Mouse (Mus musculus) cortical plate, adult 2 months (tissue): ENCODE results near the gene Tusc1. TPM values are rescaled to one million over a fixed set of nuclear protein-coding genes. Genes with fewer than 3 reads are reported as not detected.

Experiments used
- H3K27ac ChIP-seq: fragments of 200-500 bp; 2 replicates; pipeline ENCODE4 v1.5.1; 2012; ENCODE audit warnings: low read length, control low read depth, inconsistent platforms; ENCODE audit not compliant: insufficient read depth
- H3K4me1 ChIP-seq: fragments of 200-500 bp; 2 replicates; pipeline ENCODE4 v1.6.1; 2011; ENCODE audit warnings: low read length; ENCODE audit not compliant: control insufficient read depth, insufficient read depth
- H3K4me3 ChIP-seq: fragments of 200-500 bp; 2 replicates; pipeline ENCODE4 v1.5.1; 2011; ENCODE audit warnings: mild to moderate bottlenecking, low read length, control low read depth; ENCODE audit not compliant: insufficient read depth
- CTCF ChIP-seq: fragments of 200-500 bp; IDR thresholded peaks from 2 replicates; pipeline ENCODE4 v1.5.1; 2011; ENCODE audit warnings: mild to moderate bottlenecking, control low read depth, low read length; ENCODE audit not compliant: insufficient read depth; ENCODE audit errors: extremely low read depth
- POLR2A ChIP-seq: fragments of 200-500 bp; IDR thresholded peaks from 2 replicates; pipeline ENCODE4 v1.6.1; 2011; ENCODE audit warnings: mild to moderate bottlenecking, low read length, control low read depth; ENCODE audit not compliant: insufficient read depth; ENCODE audit errors: extremely low read depth
- polyA plus RNA-seq: library from polyadenylated mRNA; depleted of rRNA; stranded (reverse); fragments of >200 nt; gene quantifications from 2 replicates; pipeline ENCODE4 v1.2.3, GENCODE M21; 2012; rRNA removed

The Tusc1 gene
- 8.5 and 8.9 TPM in 2 replicates for polyA plus RNA-seq

DNA sequence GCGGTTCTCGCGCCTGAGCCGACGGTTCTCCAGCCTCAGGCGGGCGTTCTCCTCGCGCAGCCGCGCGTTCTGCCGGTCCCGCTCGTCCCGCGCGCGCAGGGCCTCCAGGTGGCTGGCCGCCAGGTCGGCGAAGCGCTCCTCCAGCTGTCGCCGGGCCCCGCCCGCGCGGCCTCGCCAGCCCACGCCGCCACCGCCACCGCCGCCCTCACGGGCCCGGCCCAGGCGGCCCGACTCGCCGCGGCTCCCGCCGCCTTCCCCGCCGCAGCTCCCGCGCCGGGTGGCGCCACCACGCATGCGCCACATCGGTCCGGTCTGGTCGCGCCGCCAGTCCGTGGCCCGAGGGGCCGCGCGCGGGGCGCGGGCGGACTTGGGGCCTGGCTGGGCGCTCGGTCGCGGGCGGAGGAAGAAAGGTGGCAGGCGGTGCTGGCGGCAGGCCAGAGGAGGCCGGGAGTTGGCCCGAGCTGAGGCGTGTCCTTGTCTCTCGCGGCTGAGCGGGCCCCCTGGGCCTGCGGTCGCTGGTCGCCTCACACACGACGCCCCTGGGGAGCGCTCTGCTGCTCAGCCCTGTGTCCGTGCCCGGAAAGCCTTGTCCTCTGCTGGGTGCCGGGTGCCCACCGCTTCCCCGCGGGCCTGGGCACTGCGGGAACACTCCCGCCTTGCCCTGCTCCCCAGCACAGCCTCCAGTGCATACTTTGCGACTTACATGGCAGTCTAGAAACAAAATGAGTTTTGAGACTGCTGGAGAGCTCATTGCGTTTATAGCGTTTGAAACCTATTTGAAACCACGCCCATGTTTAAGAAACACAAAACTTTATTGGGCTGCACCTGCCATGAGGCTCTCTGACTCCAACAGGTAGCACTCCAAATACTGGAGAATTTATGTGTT is at the start of gene Tusc1:
Tusc1 (minus strand) TSS at position 394 of the 886 bp plus-strand sequence.
- peak within 1 kb of the TSS; percentile 32 for H3K4me3 ChIP-seq
- H3K4me1 ChIP-seq: no peaks in the 10 kb centered on the region
- peak within 1 kb of the TSS; percentile 91 for H3K27ac ChIP-seq
- TF ChIP-seq POLR2A: no peak
- no peak for TF ChIP-seq CTCF

DNA sequence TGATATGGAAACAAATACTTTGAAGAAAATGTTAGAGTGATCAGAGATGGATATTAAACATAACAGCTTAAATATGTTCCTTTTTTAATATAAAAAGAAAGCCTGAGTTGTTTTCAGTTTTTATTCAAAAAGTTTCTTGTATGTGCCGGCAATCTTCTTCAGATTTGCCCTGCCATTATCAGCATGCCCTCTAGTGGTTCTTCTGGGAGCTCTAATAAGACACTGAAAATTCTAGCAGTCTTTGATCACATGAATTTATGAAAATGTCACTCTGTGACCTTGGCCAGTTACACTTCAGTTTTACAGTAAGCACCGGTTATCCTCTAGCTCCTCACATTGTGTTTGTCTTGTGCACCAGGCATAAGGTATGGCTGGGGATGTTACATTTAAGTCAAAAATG is 17.6 kb upstream of the Tusc1 start:
- Histone ChIP-seq H3K4me1 (no peaks in the 10 kb centered on the region), H3K27ac (no peak overlapping the region), H3K4me3 (no peak overlapping the region)
- TF ChIP-seq POLR2A (no peak), CTCF (peak; percentile 20; the same call in 1 of the 2 replicates)

DNA sequence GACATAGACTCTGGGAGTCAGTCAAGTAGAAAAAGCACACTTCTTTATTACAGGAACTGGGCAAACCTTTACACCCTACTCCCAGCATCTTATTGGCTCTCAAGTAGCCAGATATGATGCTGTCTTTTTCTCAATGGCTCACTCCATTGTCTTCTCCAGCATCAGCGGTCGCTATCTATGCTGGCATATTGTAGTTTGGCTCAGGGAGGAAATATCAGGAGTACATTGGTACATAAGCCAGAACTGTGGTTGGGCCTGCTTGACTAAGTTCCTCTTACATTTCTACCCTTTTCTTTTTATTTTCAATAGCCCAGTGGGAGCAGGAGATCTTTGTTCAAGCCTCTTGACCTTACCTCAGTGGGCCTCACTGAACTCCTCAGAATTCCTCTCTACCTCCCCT is 9.0 kb upstream of the Tusc1 start:
- TF ChIP-seq POLR2A (no peak), CTCF (no peak)
- no peaks in the 10 kb centered on the region for H3K4me1 ChIP-seq

DNA sequence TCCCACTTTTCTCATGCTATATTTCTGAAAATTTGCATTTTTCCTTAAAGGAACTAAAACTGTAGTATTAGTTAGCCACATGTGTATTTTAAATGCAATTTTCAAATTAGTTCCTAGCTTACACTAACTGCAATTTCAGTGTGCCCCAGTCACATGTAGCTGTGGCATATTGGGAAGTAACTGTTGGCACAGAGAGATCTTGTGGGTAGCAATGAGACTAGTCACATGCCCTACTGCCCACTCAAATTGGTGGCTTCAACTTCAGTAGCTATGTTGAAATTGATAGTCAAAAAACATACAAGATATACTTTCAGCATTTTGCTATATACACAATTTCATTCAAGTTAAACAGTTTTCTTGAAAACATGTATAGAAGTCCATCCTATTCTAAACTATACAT is 6.3 kb upstream of the Tusc1 start:
- H3K4me3 ChIP-seq: no peak overlapping the region
- H3K27ac ChIP-seq: no peak overlapping the region
- H3K4me1 ChIP-seq: no peaks in the 10 kb centered on the region
- no peak for TF ChIP-seq POLR2A
- TF ChIP-seq CTCF: no peak

More for the DNA sequence above, 9.0 kb upstream of the Tusc1 start:
- H3K27ac ChIP-seq: no peak overlapping the region
- no peak overlapping the region for H3K4me3 ChIP-seq

DNA sequence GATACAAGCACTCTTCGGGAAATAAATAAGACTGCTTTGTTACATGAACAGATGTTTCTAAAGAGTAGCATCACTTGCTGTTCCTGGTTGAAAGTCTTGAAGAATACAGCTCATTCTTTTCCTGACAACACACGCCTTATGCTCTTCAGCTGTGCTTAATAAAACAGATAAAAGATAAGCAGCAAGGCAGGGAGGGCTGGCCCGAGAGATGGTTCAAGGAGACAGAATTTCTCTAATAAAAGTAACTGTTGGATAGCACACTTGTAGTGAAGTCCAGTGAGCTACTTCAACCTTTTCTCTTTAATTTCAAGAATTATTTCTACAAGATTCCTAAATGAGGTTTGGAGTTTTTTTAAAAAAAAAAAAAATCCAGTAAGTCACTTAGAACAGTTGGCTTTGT is 2.7 kb upstream of the Tusc1 start:
- Histone ChIP-seq H3K4me3 (no peak overlapping the region), H3K27ac (no peak overlapping the region), H3K4me1 (no peaks in the 10 kb centered on the region)
- TF ChIP-seq CTCF (no peak), POLR2A (no peak)

DNA sequence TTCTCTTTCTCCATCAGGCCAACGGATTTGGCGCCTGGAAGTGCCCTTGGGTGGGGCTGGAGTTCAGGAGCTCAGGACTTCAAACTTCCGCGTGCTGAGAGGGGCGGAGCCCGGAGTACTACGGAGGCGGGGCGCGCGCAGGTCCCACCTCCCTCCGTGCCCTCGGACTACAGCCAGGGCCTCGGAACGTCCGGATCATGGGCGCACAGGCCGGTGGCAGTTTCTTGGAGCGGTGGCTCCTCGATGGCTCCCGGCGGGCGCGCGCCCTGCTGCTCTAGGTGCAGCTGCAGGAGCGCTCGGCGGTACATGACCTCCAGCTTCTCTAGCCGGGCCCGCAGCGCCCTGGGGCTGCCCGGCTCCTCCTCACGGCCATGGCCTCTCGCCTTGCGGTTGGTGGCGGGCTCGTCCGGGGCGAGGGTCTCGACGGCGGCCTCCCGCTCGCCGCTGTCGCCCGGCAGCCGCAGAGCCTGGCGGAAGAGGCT is 634 bp downstream of the Tusc1 start:
- Histone ChIP-seq H3K4me1 (no peaks in the 10 kb centered on the region), H3K27ac (peak overlapping the region; percentile 91), H3K4me3 (peak overlapping the region; percentile 32)
- TF ChIP-seq POLR2A: no peak
- no peak for TF ChIP-seq CTCF

DNA sequence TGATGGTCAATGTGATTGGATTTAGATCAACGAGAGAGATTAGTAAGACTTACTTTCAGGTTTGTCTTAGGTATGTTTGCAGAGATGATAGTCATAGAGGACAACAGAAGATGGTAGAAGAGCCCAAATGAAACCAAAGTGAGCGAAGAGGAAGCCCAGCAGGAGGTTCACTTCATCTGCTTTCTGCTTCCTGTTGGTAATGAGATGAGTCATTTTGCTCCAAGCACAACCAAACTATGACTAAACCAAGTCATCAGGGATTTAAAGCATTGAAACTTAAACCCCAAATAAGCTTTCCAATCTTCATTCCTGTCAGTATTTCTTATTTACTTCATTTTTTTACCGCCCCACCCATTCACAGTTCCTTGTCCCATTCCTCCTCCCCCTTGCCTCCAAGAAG is 27.8 kb downstream of the Tusc1 start:
- H3K27ac ChIP-seq: no peak overlapping the region
- no peaks in the 10 kb centered on the region for H3K4me1 ChIP-seq
- TF ChIP-seq CTCF: no peak
- H3K4me3 ChIP-seq: no peak overlapping the region

DNA sequence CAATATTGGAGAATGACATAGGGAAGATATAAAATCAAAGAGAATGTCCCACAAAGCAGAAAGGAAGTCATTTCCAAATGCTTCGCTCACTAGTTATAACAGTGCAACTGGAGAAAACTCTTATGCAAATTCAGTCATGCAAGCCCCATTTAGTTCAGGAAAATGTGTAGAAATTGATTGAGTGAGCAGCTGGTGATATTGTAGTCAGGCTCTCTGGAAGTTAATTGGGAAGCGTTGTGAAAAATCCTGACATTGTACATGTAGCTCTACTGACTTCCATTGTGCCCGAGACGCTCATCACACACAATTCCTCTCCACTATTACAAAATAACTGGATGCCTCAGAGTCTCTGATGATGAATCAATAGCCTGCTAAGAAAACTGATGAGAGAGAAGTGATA is 49.2 kb downstream of the Tusc1 start:
- Histone ChIP-seq H3K4me1 (no peaks in the 10 kb centered on the region), H3K27ac (no peak overlapping the region), H3K4me3 (no peak overlapping the region)
- TF ChIP-seq CTCF: no peak
- TF ChIP-seq POLR2A: no peak
